Mouse (Mus musculus) heart, adult 9 months (tissue): ENCODE data around the gene Kmo.

Experiments
- DNase-seq, 2 experiments: peaks; one replicate each; pipeline ENCODE4 v3.0.0; 2022; ENCODE audit warnings: low spot score in 2 of 2

The Kmo gene

GRCm38 (mm10) chr1:175631721-175632221, 11.6 kb downstream of the Kmo start:
- DNase-seq, result no peak

- no peak for DNase-seq
These were observed 12.3 kb downstream of the Kmo start for GRCm38 (mm10) chr1:175632470-175632869.

- DNase-seq, result no peak
These were observed 17.5 kb downstream of the Kmo start for GRCm38 (mm10) chr1:175637677-175638076.

- no peak for DNase-seq
These were observed 18.9 kb downstream of the Kmo start for GRCm38 (mm10) chr1:175639072-175639471.

GRCm38 (mm10) chr1:175640435-175641150, 20.4 kb downstream of the Kmo start:
- DNase-seq, result no peak

GRCm38 (mm10) chr1:175643496-175644265, 23.5 kb downstream of the Kmo start:
- no peak for DNase-seq

GRCm38 (mm10) chr1:175646952-175647351, 26.8 kb downstream of the Kmo start:
- DNase-seq, result no peak

- no peak for DNase-seq
These were observed 28.4 kb downstream of the Kmo start for GRCm38 (mm10) chr1:175648615-175649014.

GRCm38 (mm10) chr1:175659900-175660299, 39.7 kb downstream of the Kmo start:
- no peak for DNase-seq

- no peak for DNase-seq
These were observed 48.7 kb downstream of the Kmo start for GRCm38 (mm10) chr1:175668666-175669405.

GRCm38 (mm10) chr1:175669456-175669855, 49.3 kb downstream of the Kmo start:
- no peak for DNase-seq

GRCm38 (mm10) chr1:175670042-175670441, 49.9 kb downstream of the Kmo start:
- no peak for DNase-seq

- no peak for DNase-seq
These were observed 51.4 kb downstream of the Kmo start for GRCm38 (mm10) chr1:175671626-175672025.

- no peak for DNase-seq
These were observed 53.6 kb downstream of the Kmo start for GRCm38 (mm10) chr1:175673563-175674325.

GRCm38 (mm10) chr1:175675116-175675515, 54.9 kb downstream of the Kmo start:
- DNase-seq, result peak in 1 of 2 experiments; percentile 41

- DNase-seq, result no peak
These were observed 57.3 kb downstream of the Kmo start for GRCm38 (mm10) chr1:175677459-175677858.

- no peak for DNase-seq
These were observed 60.8 kb downstream of the Kmo start for GRCm38 (mm10) chr1:175680995-175681394.

GRCm38 (mm10) chr1:175691686-175692245, 71.6 kb downstream of the Kmo start:
- peak in 1 of 2 experiments; percentile 31 for DNase-seq

GRCm38 (mm10) chr1:175692246-175692996, 72.2 kb downstream of the Kmo start, which contains the start of the genes Opn3 and Chml:
Gene Opn3, minus strand, starts transcription at chr1:175692776.
Gene Chml, minus strand, starts transcription at chr1:175692901.
- DNase-seq, result peak; percentile 99

- no peak for DNase-seq
These were observed 72.8 kb downstream of the Kmo start for GRCm38 (mm10) chr1:175692997-175693361.
